Mouse (Mus musculus) heart, postnatal 25 days (tissue): Measurements from ENCODE around the gene Bsg. TPM values are rescaled to one million over a fixed set of nuclear protein-coding genes. Genes with fewer than 3 reads are reported as not detected.

ENCODE experiments used
- DNase-seq: peaks from one replicate; pipeline ENCODE4 v3.0.0; 2022; ENCODE audit warnings: low spot score
- intact Hi-C: fragments of 180-260 bp; cut with DNase I; formaldehyde crosslinking; loops from one replicate; pipeline ENCODE4 v1.15.1; 2025
- total RNA-seq, 2 experiments: library from RNA; stranded (reverse); gene quantifications; 2 replicates each; pipeline ENCODE4 v1.2.3; 2021

Bsg gene
- 1,000 to 10,000 TPM; 1,236 to 1,242 TPM for total RNA-seq

DNA sequence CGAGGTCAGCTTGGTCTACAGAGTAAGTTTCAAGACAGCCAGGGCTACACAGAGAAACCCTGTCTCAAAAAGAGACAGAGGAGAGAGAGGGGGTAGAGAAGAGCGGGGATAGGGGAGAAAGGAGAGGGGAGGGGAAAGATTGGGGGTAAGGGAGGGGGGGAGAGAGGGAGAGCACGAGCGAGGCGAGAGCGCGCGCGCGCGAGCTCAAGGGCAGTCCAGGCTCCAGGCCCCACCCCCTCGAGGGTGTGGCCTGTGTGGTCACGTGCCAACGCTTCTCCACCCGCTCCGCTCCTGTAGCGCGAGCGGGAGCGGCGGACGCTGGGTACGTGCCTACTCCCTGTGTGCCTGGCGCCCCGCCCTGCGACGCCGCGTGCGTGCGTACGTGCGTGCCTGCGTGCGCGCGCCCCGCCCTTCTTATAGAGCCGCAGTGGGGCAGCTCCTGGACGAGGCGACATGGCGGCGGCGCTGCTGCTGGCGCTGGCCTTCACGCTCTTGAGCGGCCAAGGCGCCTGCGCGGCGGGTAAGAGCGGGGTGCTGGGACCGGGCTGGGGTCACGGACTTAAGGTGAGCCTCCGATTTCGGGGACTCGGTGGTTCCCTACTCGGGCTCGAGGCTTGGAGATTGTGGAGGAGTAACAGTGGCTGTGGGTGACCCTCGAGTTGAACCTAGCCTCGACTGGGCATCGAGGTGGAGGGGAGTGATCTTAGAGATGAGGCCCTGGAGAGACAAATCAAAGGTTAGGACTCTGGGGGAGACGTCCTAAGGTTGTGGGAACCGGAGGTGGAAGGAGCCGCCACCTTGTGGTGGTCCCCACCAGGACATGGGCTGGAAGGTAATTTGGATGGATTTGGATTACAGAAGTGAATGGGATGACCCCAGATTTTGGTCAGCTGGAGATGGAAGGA is at the start of gene Bsg:
TSS of gene Bsg (plus strand) at position 427 of the 905 bp plus-strand sequence.
- intact Hi-C loops, result no loop called here
- DNase-seq, result peak; percentile 98

DNA sequence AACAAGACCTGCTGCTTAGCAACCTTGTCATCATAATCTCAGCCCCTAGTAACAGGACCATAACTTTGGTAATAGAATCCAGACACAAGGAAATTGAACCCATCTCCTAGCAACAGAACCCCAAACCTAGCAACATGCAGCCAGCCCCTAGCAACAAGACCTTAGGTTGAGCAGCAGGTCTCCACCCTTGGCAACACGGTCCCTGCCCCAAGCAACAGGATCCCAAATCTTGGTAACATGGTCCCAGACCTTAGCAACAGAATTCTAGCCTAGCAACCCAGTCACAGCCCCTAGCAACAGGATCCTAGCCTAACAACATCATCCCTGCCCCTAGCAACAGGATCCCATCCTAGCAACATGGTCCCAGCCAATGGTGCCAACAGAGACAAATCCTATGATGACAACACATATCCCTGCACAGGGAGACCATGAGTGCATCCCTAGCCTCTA is 49.3 kb upstream of the Bsg start:
- DNase-seq, result no peak
- intact Hi-C loops, result no loop called here

DNA sequence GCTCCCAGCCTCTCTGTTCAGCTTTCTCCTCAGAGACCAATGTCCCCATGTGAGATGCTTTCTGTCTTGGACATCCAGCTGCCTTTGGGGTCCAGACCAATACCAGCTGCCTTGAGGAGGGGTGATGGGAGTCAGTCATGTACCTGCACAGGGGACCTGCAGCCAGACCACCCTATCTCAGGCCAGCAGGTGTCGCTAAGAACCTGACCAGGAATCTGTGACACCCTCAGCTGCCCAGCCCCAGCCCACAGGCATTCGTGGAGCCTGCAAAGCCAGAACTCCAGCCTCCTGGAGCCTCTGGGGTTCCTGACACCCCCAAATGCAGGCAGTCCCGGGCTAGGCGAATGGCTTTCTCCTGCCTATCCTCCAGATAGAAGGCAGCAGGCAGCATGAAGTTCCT is 45.5 kb upstream of the Bsg start:
- intact Hi-C loops, result no loop called here
- no peak for DNase-seq

DNA sequence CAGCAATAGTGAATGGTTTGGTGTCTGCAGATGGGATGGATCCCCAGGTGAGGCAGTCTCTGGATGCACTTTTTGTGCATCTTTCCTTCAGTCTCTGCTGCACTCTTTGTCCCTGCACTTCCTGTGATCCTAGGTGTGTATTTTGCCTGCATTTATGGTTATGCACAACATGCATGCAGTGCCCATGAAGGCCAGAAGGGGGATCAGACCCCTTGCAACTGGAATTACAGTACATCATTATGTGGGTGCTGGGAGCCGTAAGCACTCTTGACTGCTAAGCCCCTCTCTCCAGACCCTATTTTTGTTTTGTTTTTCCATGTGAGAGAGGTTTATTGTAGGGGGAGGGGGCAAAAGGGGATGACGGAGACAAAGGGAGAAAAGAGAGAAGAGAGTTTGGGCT is 44.0 kb upstream of the Bsg start:
- intact Hi-C loops, result no loop called here

DNA sequence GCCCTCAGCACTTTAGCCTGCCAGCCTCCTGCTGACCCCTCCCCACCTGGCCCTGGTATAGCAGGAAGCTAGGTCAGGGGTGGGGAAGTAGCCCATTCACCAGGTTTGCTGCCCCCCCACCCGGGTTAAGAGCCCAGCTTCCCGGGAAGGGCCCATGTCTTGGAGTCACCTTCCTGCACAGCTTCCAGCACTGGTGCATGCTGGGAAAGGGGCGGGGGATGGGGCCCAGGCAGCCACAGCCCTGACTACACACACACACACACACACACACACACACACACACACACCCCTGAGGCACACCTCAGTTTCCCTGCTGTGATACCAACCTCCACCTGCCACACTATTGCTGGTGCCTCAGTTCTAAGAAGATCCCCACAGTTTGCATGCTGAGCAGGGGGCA is 42.4 kb upstream of the Bsg start:
- no peak for DNase-seq

More for the DNA sequence above, 44.0 kb upstream of the Bsg start:
- DNase-seq, result no peak

DNA sequence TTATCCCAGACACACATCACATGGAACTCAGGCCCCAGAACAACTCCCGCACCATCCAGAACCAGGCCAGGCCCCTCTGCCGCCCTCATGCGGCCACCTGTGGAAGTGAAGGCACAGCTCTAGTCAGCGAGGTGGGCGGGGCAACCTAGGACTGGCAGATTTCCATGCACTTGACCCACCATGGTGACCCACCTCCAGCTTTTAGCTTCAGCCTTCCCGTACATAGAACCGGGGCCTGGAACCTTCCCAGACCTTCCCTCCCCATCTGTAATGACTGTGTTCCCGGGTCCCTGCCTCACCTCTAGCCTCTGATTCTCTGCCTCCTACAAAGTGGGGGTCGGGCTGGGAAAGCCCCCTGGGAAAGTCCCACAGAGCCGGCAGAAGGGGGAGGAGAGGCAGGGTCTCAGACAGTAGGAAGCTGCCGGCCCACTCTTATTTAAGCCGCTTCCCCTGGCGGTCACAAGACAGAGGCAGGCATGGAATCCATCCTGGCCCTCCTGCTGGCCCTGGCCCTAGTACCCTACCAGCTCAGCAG is 40.1 kb upstream of the Bsg start, which contains the start of gene Madcam1:
TSS of gene Madcam1 (plus strand) at position 429 of the 535 bp plus-strand sequence.
- intact Hi-C loops, result no loop called here
- no peak for DNase-seq

More for the DNA sequence above, 42.4 kb upstream of the Bsg start:
- intact Hi-C loops, result no loop called here

DNA sequence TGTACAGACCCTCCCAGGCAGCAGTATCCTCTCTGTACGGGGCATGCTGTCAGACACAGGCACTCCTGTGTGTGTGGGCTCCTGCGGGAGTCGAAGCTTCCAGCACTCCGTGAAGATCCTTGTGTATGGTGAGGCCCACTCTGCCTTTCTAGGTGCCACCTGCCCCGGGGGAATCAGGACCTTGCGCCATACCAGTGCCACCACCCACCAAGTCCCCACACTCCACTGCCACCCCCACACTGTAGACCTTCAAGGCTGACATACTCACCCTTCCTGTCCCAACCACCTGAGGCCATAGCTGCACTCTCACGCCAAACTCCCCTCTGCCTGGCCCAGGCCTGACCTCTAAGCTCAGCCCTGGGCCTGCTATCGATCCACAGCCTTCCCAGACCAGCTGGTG is 39.2 kb upstream of the Bsg start:
- intact Hi-C loops, result no loop called here
- no peak for DNase-seq

DNA sequence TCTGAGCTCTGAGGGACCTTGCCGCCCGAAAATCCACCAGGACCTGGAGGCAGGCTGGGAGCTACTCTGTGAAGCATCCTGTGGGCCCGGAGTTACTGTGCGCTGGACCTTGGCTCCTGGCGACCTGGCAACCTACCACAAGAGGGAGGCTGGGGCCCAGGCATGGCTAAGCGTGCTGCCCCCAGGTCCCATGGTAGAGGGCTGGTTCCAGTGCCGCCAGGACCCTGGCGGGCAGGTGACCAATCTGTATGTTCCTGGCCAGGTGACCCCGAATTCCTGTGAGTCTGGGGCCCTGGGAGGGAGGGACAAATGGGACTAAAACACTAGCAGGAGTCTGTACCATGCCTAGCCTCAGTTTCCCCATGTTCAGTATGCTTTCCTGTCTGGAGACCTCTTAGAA is 37.8 kb upstream of the Bsg start:
- no peak for DNase-seq
- intact Hi-C loops, result no loop called here

DNA sequence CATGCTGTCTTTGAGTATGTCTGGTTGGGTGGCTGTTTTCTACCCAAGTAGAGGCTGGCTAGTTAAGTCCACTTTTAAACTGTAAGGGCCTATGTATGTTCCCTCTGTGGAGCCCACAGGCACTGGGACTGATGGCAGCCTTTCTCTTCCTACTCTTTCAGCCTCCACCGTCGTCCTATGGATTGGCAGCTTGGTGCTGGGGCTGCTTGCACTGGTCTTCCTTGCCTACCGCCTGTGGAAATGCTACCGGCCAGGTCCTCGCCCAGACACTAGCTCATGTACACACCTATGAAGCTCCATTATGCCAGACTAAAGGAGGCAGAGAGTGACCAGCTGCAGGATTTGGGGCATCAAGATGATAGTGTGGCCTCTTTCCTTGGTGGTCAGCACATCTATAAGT is 36.2 kb upstream of the Bsg start:
- no peak for DNase-seq
- intact Hi-C loops, result loop anchor here (1.0 kb wide), 1 partner anchor 73 kb away; no protein-coding TSS in a partner anchor

DNA sequence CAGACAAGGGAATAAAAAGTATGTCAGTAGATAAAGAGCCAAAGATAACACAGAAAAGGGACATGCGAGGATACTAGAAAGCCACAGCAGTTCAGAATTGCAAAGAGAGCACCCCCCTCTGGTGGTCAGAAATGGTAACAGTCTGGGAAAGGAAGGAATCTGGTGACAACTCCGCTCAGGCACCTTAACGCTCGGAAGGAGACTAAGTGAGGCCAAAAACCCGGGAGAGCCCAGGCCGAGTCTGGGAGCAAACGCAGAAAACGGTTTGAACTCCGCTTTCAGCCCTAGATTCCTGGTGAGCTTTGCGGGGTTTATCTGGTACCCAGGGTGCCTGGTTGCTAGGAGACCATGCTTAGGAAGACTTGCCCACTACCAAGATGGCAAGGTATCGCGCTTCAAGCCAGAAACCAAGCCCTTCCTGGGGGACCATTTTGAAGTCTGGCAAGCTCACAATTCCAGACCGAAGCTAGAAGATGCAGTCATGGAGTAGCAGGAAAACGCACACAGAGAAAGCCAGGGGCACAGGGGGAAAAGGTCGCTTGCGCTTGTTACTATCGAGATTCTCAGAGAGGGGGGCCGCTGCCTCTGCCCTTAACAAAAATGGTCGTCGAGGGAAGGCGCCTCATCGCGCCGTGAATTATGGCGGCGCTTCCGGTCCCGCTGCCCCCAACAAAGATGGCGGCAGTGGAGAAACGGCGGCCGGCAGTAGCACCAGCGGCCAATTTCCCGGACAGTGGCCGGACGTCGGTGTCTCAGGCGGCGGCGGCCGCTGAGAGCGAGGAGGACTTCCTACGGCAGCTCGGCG is 35.3 kb upstream of the Bsg start, which contains the start of gene Tpgs1:
TSS of gene Tpgs1 (plus strand) at position 599 of the 805 bp plus-strand sequence.
- peak; percentile 80 for DNase-seq
- intact Hi-C loops, result loop anchor here (1.0 kb wide), 1 partner anchor 74 kb away; no protein-coding TSS in a partner anchor

DNA sequence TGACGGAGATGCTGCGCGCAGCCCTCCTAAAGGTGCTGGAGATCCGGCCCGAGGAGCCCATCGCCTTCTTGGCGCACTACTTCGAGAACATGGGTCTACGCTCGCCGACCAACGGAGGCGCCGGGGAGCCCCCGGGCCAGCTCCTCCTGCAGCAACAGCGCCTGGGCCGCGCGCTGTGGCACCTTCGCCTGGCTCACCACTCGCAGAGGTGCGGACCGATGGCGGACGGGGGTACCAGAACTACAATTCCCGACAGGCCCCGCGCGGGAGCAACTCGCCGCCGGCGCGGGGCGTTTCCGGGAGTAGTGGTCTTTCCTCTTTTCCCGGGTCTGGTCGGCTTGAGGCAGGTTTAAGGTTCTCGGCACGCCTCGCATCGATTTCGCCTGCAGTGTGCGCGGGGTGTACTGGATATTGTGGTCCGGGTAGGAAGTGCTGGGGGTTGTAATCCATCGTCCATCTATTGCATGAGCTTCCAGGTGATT is 34.7 kb upstream of the Bsg start:
- intact Hi-C loops, result no loop called here

DNA sequence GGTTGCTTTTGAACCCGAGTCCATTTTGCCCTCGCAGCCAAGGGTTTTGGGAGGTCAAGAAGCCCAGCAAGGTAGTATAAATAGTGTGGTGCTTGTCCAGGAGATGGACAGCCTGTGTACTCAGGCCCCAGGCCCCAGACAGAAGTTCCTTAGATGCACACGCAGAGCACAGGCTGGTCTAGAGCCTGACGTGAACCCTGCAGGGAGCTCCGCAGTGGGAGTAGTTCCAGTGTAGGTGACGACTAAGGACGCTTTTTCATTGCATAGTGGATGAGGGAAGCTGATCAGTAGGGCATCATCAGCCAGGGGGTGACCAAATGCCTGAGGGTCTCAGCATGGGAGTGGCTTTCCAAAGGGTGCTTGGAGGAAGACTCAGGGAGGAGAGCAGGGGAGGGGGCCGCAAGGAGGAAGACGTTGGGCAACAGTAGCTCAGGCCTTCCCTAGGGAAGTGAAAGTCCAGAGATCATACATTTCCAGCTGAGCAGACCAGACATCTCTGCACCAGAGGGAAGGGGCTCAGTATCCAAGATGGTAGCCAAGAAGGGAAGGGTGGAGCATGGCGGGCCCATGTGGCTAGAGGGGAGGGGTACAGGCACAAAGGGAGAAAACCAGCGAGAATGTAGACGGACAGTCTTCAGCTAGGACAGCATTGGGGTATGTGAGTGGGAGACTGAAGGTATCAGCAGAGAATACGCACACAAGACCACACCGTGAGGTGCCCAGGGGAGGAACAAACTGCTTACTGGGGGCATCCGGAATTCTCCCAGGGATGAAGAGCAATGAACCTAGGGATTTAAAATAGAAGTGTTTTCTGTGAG is 34.0 kb upstream of the Bsg start:
- intact Hi-C loops, result no loop called here
- no peak for DNase-seq

More for the DNA sequence above, 34.7 kb upstream of the Bsg start:
- DNase-seq, result peak; percentile 36

DNA sequence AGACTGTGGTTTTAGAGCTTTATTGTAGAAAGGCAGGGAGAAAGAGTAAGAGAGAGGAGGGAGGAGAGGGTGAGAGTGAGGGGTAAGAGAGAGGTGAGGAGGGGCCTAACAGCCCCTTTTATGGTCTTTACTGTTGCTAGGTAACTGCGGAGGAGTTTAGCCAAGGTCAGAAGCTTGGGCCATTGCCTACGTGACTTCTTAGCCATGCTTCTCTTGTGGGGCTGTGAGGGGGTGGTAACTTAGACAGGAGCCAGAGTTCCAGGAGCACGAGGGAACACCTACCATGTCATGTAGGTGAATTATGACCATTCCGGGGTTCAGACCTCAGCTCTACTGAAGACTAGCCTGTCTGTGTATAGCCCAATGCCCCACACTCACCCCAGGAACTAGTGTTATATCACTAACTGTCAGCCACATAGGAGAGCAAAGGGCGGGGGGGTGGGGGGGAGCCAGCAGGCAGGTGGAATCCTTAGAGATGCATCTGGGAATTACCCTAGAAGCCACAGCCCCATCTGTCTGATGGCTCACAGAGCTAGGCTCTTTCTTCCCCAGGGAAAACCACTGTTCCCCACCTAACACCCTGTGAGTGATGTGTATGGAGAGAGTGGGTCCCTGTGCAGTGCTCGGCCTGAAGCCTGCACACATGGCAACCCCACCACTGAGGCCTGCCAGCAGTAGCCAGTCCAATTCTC is 32.7 kb upstream of the Bsg start:
- no peak for DNase-seq
- intact Hi-C loops, result no loop called here

DNA sequence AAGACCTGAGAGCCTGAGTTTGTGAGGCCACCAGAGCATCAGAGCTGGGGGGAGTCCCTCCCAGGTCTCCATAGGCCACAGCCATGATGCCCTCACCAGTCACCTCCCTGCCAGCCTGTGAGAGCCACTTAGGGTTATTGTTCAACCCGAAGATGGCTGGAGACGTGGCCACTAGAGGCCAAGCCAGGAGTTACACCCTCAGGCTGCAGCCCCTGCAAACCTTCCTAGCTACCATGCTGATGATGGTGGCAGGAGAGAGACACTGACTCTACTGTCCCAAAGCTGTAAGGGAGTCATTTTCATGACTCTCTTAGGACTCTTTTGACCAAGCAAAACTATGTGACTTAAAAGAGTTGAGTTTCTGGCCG is 32.2 kb upstream of the Bsg start:
- intact Hi-C loops, result no loop called here
- DNase-seq, result no peak

DNA sequence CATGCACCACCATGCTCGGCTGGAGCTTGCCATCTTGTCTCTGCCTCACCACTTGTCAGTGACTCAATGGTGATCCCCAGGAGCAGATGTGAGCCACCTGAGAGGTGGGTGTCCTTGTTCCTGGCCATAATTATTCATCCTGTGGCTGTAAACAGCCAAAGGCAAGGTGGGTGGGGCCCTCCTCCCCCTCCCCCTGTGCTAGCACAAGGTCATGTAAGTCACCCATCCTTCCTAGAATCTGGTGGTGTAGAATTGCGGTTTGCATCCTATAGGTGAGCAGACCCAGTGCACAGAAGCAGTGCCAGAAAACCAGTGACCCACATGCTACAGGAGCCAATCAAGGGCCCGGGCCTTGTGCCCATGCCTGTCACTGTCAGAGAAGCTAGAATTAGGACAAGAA is 31.2 kb upstream of the Bsg start:
- no peak for DNase-seq
- intact Hi-C loops, result no loop called here

DNA sequence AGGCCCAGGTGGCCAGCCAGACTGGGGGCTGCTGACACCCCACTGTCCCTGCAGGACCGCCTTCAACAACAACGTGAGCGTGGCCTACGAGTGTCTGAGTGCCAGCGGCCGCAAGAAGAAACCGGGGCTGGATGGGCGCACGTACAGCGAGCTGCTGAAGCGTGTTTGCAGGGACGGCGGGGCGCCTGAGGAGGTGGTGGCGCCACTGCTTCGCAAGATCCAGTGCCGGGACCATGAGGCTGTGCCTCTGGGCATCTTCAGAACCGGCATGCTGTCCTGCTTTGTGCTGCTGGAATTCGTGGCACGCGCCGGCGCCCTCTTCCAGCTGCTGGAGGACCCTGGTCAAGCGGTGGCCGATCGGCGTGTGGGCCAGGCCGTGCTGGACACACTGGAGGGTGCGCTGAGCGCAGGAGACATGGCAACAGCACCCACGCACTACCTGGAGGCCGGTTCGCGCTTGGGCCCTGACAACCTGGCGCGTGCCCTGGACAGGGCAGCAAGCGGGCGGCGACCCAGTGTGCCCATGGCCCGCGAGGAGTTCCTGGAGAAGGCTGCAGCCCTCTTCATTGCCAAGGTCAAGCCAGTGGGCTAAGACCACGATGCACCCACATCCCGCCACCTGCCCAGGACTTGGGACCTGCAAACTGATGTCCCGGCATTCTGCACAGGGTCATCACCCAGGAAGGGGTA is 28.8 kb upstream of the Bsg start:
- intact Hi-C loops, result no loop called here

DNA sequence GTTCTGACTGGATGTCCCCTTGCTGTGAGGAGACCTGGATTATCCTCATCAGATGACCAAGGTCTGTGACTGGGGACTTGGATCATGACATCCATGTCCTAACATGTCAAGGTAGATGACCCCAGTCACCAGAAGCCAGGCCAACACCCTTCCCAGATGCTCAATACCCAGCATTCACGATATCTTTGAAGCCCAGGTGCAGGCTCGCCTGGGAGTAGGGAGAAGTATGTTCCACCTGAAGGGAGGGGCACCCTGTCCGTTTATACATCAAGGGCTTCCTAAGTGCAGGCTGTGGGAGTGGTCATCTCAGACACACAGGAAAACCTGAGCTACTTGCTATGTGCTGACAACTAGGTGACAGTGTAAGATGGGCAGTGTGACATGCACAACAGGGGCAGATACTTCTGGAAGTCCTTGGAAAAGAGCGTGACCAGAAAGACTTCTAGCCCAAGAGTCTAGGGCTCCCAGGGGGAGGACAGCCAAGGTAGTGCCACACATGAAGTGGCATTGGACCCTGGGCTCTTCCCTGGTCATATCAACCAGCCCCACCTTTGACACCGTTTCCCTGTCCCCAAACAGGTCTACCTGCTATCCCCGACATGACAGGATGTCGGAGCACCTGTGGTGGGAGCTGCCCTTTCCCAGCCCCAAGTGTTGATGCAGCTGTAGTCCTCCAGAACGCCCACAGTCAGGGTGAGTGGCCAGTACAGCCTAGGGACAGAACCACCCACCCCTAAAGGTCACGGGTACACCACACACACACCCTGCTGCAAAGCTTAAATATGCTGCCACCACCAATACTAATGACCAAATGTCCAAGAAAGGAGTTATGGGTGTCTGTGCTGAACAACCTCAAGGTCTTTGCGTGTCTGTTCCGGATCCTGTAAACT is 23.4 kb upstream of the Bsg start:
- DNase-seq, result no peak
- intact Hi-C loops, result no loop called here

More for the DNA sequence above, 28.8 kb upstream of the Bsg start:
- no peak for DNase-seq
